Mouse (Mus musculus) G1E (cell line): Measurements from ENCODE around the gene Galntl6.

Experiments used
- CTCF ChIP-seq: IDR thresholded peaks from 2 replicates; pipeline ENCODE4 v1.5.1; 2012; ENCODE audit warnings: low read depth, low read length, inconsistent platforms, mixed read lengths
- GATA1 ChIP-seq: IDR thresholded peaks from 2 replicates; pipeline ENCODE4 v1.6.1; 2012; ENCODE audit warnings: borderline replicate concordance, low read length, inconsistent platforms, mixed read lengths

- no peak for TF ChIP-seq CTCF
- TF ChIP-seq GATA1: no peak
These were observed 314.6 kb downstream of the Galntl6 start for GRCm38 (mm10) chr8:58597834-58598233.
